Mouse (Mus musculus) liver, adult 2 months (tissue): ENCODE measurements around the gene Tanc2.

Source experiments
- CTCF ChIP-seq: fragments of 200-500 bp; IDR thresholded peaks from 2 replicates; pipeline ENCODE4 v1.5.1; 2011; ENCODE audit warnings: low read depth, low read length, control low read depth
- POLR2A ChIP-seq: fragments of 200-500 bp; IDR thresholded peaks from 2 replicates; pipeline ENCODE4 v1.6.1; 2011; ENCODE audit warnings: low read length, control low read depth; ENCODE audit not compliant: insufficient read depth; ENCODE audit errors: extremely low read depth

DNA sequence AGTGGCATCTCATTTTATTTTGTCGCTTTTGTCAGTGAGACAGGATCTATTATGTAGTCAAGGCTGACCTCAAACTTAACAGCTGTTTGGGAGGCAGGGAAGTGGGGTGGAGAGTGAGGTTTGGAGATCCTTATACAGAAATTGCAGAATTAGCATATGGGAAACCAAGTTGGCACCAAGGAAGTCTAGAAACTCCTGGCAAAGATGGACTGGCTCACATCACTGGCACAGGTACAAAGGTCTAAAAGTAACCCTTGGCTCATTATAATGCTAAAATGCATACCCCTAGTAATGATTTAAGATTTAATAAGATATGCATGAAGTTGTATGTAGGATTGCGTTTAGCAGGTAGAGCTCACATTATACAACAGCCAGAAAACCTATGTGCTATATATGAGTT, 58.2 kb downstream of the Tanc2 start:
- TF ChIP-seq CTCF = no peak
- no peak for TF ChIP-seq POLR2A
